Mouse (Mus musculus): ENCODE data around the gene Krt42.
"Not testable (repeated sequence)": the region's sequence is repeated elsewhere in the genome, so short reads cannot be mapped to it uniquely, and the experiment has no call there.

Gene Krt42

GRCm38 (mm10) chr11:100281596-100282544 is 12.2 kb upstream of the Krt42 start:
- peak; percentile 94 for DNase-seq (ENCODE audit: low spot score in 2 of 2)

GRCm38 (mm10) chr11:100278759-100279158 is 9.1 kb upstream of the Krt42 start:
- DNase-seq (ENCODE audit: low spot score in 2 of 2) = no peak

DNA sequence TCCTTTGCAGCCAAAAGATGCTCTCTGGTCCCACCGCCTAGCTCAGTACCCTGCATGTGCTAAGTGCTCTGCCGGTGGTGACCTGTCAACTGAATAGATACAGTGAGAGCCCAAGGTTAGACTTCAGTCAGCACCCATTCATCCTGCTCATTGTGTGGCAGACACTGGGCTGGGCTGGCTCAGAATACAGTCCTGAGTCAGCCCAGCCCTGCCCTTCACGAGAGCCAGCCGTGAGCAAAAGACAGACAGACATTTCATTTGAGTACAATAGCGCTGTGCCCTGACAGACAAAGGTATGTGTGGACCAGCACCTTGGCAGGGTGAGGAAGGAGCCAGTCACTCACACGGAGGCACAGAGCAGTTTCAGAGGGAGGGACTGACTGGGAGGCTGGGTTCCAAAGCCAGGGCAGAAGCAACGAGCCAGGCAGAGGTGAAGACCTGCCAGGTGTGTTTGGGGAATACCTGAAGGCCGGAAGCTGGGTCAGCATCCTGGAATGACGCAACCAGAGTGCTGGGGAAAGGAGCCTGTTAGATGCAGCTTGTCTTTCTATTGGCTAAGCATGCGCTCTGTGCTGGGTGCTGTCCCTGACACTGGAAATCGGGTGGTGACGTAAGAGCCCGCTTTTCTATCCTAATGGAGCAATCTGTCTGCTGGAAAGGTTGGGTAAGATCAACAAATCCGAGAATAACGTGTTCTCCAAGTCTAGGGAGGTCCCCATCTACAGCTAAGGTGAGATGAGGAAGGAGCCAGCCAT is 8.2 kb upstream of the Krt42 start:
- no peak for DNase-seq (ENCODE audit: low spot score in 2 of 2)

GRCm38 (mm10) chr11:100275466-100275865 is 5.8 kb upstream of the Krt42 start:
- no peak for DNase-seq (ENCODE audit: low spot score in 2 of 2)

DNA sequence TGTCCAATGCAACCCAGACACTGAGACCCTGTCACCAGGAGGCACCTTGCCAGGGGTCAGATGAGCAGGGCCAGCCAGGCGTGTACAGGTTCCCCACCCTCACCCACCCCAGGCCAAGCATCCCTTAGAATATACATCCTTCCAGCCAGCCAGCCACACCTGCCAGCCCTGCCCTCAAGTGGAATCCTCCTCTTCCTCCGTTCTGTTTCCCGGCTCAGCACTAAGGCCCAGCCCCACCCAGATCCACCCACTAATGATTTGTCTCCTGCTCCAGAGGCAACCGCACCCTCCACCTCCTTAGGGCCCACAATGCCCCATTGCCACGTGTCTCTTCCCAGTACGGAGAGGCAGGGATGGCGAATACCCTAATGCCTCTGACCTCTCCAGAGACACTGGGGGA is 5.0 kb upstream of the Krt42 start:
- no peak for DNase-seq (ENCODE audit: low spot score in 2 of 2)

DNA sequence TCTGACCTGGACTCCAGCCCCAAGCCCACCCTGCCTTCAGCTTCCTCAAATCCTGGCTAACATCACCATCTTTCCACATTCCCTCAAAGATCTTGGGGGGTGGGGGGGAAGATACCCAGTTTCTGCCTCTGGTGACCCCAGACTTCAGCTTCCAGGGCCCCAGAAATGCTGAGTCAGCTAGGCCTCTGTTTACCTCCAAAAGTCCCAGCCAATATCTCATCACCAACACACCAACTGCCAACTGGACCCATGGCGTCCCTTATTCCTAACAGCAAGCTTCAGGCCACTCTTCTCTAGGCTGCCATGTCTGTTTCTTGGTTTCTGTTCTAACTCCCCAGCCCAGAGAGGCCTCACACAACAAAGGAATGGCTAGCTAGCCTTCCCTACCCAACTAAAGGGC is 2.2 kb upstream of the Krt42 start:
- DNase-seq (ENCODE audit: low spot score in 2 of 2) = no peak

DNA sequence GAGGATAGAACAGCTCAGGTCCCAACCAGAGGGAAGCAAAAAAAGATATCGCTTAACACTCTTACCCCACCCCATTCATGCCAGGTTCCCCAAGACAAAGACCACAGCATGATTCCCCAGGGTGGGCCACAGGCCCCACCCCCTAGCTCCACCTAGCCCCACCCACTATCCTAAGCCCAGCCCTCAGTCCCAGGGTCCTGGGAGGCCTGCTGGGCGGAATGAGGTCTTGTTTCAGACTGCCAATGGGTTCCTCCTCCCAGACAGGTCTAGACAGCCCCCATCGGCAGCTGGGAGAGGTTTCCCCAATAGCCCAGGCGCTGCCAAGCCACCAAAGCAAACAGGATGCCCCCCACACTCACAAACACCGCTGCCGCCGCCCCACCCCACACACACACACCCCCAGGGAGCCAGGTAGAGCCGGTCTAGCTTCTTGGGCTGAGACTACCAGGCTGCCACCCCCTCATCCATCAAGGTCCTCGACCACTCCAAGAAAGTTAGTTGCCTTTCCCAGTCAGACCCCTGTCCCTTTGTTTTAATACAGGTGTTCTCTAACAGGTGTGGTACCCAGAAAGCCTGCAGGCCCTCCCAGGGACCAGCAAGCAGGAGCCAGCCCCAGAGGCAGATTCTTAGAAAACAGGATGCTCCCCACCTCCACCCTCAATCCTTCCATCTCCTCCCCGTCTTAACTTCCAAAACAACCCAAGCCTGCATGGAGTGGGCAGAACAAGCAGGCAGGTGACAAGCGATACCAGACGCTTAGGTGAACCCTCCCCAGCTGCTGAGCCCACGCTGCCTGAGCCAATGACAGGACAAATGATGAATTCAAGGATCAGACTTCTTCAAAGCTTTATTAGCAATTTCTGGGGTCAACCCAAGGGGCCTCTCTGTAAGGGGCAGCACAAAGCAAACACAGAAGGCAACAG is 7.4 kb downstream of the Krt42 start:
- no peak for DNase-seq (ENCODE audit: low spot score in 2 of 2)

GRCm38 (mm10) chr11:100261235-100261605 is 8.5 kb downstream of the Krt42 start:
- no peak for DNase-seq (ENCODE audit: low spot score in 2 of 2)

DNA sequence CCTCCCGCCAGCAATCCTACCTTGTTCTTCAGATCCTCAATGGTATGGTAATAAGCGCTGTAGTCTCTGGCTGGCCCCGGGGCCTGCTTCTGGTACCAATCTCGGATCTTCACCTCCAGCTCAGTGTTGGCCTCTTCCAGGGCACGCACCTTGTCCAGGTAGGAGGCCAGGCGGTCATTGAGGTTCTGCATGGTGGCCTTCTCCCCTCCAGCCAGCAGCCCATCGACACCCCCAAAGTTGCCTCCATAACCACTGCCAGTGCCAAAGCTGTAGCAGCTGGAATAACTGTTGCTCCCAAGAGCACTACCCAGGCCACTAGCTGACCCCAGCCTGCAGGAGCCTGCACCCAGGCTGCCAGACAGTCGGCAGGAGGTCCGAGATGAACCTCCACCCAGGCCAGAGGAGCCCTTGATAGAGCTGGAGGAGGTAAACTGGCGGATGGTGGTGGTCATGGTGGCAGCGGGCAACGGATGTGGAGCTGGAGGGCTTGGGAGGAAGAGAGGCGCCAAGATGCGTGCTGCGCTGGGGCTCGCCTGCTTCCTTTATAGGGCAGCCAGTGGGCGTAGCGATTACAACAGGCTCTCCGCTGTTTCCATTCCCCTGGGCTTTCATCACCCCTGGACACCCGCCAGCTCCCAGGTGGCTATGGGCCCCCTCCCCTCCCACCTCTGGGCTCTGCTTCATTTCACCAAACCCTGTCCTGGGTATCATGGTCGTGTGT is 9.0 kb downstream of the Krt42 start, which contains the start of gene Krt17:
Krt17 (minus strand) TSS at position 516 of the 721 bp plus-strand sequence.
- DNase-seq (ENCODE audit: low spot score in 2 of 2) = no peak

DNA sequence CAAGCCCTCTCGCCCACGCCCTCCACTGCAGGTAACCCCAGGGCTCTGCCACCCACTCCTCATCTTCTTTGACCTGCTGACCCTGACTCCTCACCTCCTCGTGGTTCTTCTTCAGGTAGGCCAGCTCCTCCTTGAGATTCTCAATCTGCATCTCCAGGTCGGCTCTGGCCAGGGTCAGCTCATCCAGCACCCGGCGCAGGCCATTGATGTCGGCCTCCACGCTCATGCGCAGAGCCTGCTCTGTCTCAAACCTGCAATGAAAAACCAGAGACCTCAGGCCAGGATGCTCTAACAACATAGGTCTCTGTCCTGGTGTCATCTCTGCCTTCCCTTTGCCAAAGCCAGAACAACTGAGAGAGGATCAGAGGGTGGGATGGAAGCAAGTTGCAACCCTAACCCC is 10.6 kb downstream of the Krt42 start:
- DNase-seq (ENCODE audit: low spot score in 2 of 2) = no peak

DNA sequence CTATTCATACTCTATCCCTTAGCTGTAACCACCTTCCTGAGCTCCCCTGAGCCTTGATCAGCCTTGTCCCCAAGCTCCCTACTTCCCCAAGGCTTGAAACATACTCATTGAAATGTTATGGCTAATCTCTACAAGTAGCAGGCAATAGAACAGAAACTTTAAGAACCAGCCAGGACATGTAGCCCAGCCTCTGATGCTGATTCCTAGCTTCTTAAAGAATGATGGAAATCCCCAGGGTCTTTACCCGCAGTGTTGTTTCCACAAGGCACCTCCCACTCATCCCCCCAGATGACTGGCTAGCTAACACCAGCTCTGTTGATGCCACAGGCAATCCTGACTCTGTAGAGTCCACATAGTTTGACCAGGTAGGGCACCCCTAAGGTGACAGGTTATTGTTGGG is 11.7 kb downstream of the Krt42 start:
- no peak for DNase-seq (ENCODE audit: low spot score in 2 of 2)

GRCm38 (mm10) chr11:100255514-100255913 is 14.2 kb downstream of the Krt42 start:
- no peak for DNase-seq (ENCODE audit: low spot score in 2 of 2)

DNA sequence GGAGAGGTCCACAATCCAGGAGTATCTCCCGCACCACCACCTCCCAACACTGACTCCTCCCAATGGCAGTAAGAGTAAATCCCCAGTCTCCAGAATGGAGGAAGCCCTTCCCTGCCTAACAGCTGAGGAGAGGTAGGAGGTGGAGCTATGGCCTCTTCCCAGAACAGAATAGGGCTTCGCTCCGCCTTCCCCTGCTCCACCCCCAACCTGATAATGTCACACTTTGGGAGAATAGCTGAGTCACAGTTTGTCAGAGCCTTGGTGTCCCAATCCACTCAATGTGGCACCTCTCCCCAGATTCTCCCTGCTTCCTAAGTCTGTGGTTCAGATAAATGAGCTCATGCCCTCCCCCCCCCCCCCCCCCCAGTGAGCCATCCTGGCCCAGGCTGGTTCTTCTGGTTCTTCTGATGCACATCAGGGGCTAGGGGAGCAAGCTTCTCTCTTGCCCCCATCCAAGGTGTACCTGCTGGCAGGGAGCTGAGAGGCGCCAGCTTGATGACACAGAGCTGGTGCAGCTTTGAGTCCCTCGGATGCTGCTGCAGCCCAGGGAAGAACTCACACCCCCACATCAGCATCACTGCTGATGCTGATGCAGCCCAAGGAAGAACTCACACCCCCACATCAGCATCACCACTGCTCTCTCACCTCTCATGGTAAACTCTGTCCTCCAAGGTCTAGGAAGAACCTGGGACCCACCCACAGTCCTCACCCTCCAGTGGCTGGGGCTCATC is 15.1 kb downstream of the Krt42 start:
- peak in 1 of 2 experiments; percentile 18 for DNase-seq (ENCODE audit: low spot score in 2 of 2)

DNA sequence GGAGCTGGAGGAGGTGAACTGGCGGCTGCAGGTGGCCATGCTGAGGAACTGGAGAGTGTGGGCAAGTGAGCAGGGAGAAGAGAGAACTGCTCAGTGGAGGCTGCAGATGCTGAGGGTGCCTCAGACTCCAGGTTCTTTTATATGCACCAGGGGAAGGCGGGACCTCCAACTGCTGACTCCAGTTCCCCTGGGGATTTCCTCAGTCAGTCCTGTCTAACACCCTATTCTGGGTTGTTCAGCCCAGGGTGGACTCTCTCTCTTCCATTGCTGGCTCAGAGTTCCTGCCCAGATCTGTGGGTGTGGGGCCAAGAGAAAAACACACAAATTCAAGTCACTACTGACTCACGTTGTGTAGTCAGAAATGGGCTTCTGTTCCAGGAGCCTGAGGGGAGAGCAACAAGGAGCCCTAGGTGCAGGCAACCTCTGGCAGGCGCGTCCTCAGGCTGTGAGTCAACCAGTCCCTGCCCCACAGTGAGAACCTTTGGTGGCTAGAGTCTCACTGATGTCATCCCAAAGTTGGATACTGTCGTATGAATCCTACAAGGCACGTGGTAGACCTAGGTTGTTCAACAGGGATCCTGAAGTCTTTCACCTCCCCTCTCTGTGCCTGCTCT is 20.7 kb downstream of the Krt42 start, which contains the start of gene Krt16:
Krt16 (minus strand) TSS at position 51 of the 614 bp plus-strand sequence.
- no peak for DNase-seq (ENCODE audit: low spot score in 2 of 2)

DNA sequence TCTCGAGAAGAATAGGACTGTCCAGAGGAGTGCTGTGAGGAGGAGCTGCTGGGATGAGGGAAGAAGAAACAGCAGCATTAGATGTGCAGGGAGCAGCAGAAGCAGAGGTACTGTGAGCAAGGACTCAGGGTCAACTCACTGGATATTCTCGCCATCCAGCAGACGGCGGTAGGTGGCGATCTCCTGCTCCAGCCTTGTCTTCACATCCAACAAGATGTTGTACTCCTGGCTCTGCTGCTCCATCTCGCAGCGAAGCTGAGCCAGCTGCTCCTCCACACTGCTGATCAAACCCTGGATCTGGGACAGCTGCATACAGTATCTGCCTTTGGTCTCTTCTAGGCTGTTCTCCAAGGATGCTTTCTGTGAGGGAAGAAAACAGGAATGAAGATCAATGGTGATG is 23.2 kb downstream of the Krt42 start:
- not testable (repeated sequence) for DNase-seq (ENCODE audit: low spot score in 2 of 2)

GRCm38 (mm10) chr11:100240272-100240671 is 29.4 kb downstream of the Krt42 start:
- DNase-seq (ENCODE audit: low spot score in 2 of 2) = not testable (repeated sequence)

- DNase-seq (ENCODE audit: low spot score in 2 of 2) = peak; percentile 26 to 32
These were observed 47.9 kb downstream of the Krt42 start for GRCm38 (mm10) chr11:100221741-100222140.

GRCm38 (mm10) chr11:100219304-100219703 is 50.4 kb downstream of the Krt42 start:
- DNase-seq (ENCODE audit: low spot score in 2 of 2) = no peak

Measured in right cerebral cortex, adult 2 months (tissue).